Mouse (Mus musculus) forebrain, embryonic 10.5 days (tissue): ENCODE data around the gene Foxi2. TPM values are rescaled to one million over a fixed set of nuclear protein-coding genes. Genes with fewer than 3 reads are reported as not detected.

ENCODE experiments used
- DNase-seq: peaks from one replicate; pipeline ENCODE4 v3.0.0-alpha.2; 2017; ENCODE audit warnings: low spot score; ENCODE audit errors: extremely low spot score
- H3K27ac ChIP-seq: fragments of 300-500 bp; sonication (generic); 2 replicates; pipeline ENCODE4 v1.5.1; 2016; ENCODE audit warnings: mild to moderate bottlenecking
- H3K27me3 ChIP-seq: fragments of 300-500 bp; sonication (generic); 2 replicates; pipeline ENCODE4 v1.6.1; 2016; ENCODE audit warnings: mild to moderate bottlenecking; ENCODE audit not compliant: poor library complexity, severe bottlenecking
- H3K36me3 ChIP-seq: fragments of 300-500 bp; sonication (generic); replicated peaks from 2 replicates; pipeline ENCODE4 v1.6.1; 2016; ENCODE audit warnings: mild to moderate bottlenecking, moderate library complexity
- H3K4me1 ChIP-seq: fragments of 300-500 bp; sonication (generic); 2 replicates; pipeline ENCODE4 v1.6.1; 2016
- H3K4me3 ChIP-seq: fragments of 300-500 bp; sonication (generic); 2 replicates; pipeline ENCODE4 v1.5.1; 2016; ENCODE audit warnings: mild to moderate bottlenecking, moderate library complexity
- H3K9me3 ChIP-seq: fragments of 300-500 bp; sonication (generic); 2 replicates; pipeline ENCODE4 v1.6.1; 2016; ENCODE audit warnings: mild to moderate bottlenecking, moderate library complexity
- WGBS: fragments of 180-500 bp; shearing (Covaris S2); methylation state at CpG from one replicate; pipeline ENCODE4 v1.1.7; 2016; 5-methylcytosine and 5-hydroxymethylcytosine counted together
- polyA plus RNA-seq: library from polyadenylated mRNA; unstranded; fragments of >200 nt; fragmentation: Nextera tagmentation; extraction: Ambion mirVana; gene quantifications from 2 replicates; pipeline ENCODE4 v1.2.1, GENCODE M21; 2016

The Foxi2 gene
- polyA plus RNA-seq, 1 experiment from 2014 or later: 3.4 TPM

GRCm38 (mm10) chr7:135408501-135408900, 1.6 kb upstream of the Foxi2 start:
- Histone ChIP-seq H3K27ac (no peak overlapping the region), H3K36me3 (no peaks in the 10 kb centered on the region), H3K4me1 (peaks cover 20% of the 10 kb centered on the region), H3K27me3 (peaks cover 76% of the 10 kb centered on the region), H3K4me3 (no peak overlapping the region), H3K9me3 (no peaks in the 10 kb centered on the region)
- WGBS: 78% methylated on average over 3 of the region's 3 CpGs
- no peak for DNase-seq

DNA sequence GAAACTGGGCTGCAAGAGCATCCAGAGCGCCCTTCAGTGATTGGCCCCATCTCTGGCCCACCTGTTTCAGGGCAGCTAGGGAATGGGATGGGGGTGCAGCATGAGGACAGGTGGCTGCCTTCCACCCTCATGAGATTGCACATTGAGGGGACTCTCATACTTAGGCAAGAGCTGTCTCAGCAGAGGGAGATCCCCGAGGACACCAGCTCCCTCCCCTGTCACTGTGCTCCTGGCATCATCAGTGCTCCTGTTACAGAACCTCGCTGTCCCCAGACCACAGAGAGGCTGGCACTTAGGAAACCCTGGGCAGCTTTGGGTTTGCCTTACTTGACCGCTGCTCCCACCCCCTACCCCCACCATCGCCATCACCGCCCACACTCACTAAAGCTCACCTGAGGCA, 2.2 kb downstream of the Foxi2 start:
- peaks cover 17% of the 10 kb centered on the region for H3K4me1 ChIP-seq
- no peak for DNase-seq
- no peak overlapping the region for H3K27ac ChIP-seq
- WGBS: 58% methylated on average over 6 of the region's 6 CpGs
- no peak overlapping the region for H3K4me3 ChIP-seq
- no peaks in the 10 kb centered on the region for H3K9me3 ChIP-seq
- no peaks in the 10 kb centered on the region for H3K36me3 ChIP-seq
- peaks cover 63% of the 10 kb centered on the region for H3K27me3 ChIP-seq

DNA sequence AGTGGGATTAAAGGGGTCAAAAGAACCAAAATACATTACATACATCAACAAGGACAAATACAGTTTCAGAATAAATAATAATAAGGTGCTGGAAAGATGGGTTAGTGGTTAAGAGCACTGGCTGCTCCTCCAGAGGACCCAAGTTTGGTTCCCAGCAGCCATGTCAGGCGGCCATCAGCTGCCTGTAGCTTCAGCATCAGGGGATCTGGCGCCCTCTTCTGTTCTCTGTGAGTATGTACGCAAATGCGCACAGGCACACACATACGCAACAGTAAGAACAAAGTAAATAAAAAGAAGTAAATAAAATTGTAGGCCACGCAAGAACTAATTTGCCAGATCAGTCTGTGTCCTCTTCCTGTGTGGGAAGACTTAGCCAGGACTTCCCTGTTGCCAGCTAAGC, 18.7 kb downstream of the Foxi2 start:
- H3K27ac ChIP-seq: no peak overlapping the region
- H3K27me3 ChIP-seq: no peaks in the 10 kb centered on the region
- no peaks in the 10 kb centered on the region for H3K36me3 ChIP-seq
- H3K9me3 ChIP-seq: no peaks in the 10 kb centered on the region
- no peak overlapping the region for H3K4me3 ChIP-seq
- H3K4me1 ChIP-seq: no peaks in the 10 kb centered on the region
- 90% methylated on average over 6 of the region's 6 CpGs for WGBS
- DNase-seq: no peak

- Histone ChIP-seq H3K4me1 (no peaks in the 10 kb centered on the region), H3K9me3 (no peaks in the 10 kb centered on the region), H3K27me3 (no peaks in the 10 kb centered on the region), H3K27ac (no peak overlapping the region), H3K36me3 (no peaks in the 10 kb centered on the region), H3K4me3 (no peak overlapping the region)
- WGBS: 72% methylated on average over 2 of the region's 2 CpGs
- DNase-seq: no peak
Measured at GRCm38 (mm10) chr7:135430903-135431302, 20.8 kb downstream of the Foxi2 start.

DNA sequence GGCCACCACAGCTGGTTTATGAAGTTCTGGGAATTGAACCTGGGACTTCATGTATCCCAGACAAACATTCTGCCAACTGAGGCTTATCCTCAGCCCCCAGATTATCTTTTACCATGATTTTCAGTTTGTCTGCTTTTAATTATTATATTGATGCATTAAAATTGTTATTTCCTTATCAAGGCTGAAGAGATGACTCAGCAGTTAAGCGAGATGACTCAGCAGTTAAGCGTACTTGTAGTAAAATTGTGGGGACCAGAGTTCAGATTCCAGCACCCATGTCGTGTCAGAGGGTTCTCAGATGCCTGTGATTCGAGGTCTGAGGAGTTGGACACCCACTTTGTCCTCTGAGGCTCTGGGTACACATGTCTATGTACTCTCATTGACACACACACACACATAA, 33.8 kb downstream of the Foxi2 start:
- H3K9me3 ChIP-seq: no peaks in the 10 kb centered on the region
- no peaks in the 10 kb centered on the region for H3K36me3 ChIP-seq
- H3K27me3 ChIP-seq: no peaks in the 10 kb centered on the region
- no peak for DNase-seq
- H3K4me3 ChIP-seq: no peak overlapping the region
- H3K27ac ChIP-seq: no peak overlapping the region
- WGBS: 80% methylated on average over 4 of the region's 4 CpGs
- peaks cover 10% of the 10 kb centered on the region for H3K4me1 ChIP-seq

GRCm38 (mm10) chr7:135451340-135451739, 41.2 kb downstream of the Foxi2 start:
- no peak overlapping the region for H3K27ac ChIP-seq
- 83% methylated on average over 3 of the region's 3 CpGs for WGBS
- H3K27me3 ChIP-seq: no peaks in the 10 kb centered on the region
- no peak for DNase-seq
- no peaks in the 10 kb centered on the region for H3K9me3 ChIP-seq
- no peak overlapping the region for H3K4me3 ChIP-seq
- H3K36me3 ChIP-seq: no peaks in the 10 kb centered on the region
- H3K4me1 ChIP-seq: no peaks in the 10 kb centered on the region

GRCm38 (mm10) chr7:135452366-135452765, 42.3 kb downstream of the Foxi2 start:
- Histone ChIP-seq H3K36me3 (no peaks in the 10 kb centered on the region), H3K27me3 (no peaks in the 10 kb centered on the region), H3K4me3 (no peak overlapping the region), H3K4me1 (no peaks in the 10 kb centered on the region), H3K9me3 (no peaks in the 10 kb centered on the region), H3K27ac (no peak overlapping the region)
- WGBS: 84% methylated on average over 1 of the region's 1 CpGs
- no peak for DNase-seq

- Histone ChIP-seq H3K4me1 (no peaks in the 10 kb centered on the region), H3K27ac (no peak overlapping the region), H3K4me3 (no peak overlapping the region), H3K27me3 (no peaks in the 10 kb centered on the region), H3K36me3 (no peaks in the 10 kb centered on the region), H3K9me3 (no peaks in the 10 kb centered on the region)
- DNase-seq: no peak
- 56% methylated on average over 3 of the region's 3 CpGs for WGBS
Measured at GRCm38 (mm10) chr7:135453690-135454089, 43.6 kb downstream of the Foxi2 start.

Other genes starting within 250 kb of the Foxi2 start
- not detected in 2 replicates for gene Nps, start 151.6 kb upstream of the Foxi2 start, polyA plus RNA-seq
- not detected in 2 replicates for gene Clrn3, start 118.3 kb downstream of the Foxi2 start, polyA plus RNA-seq
- gene Ptpre, start 127.2 kb downstream of the Foxi2 start, polyA plus RNA-seq: 0.31 and 0.41 TPM in 2 replicates